Mouse (Mus musculus): ENCODE measurements at regions not wholly inside any gene's neighbourhood (a gene's known extent, or its start where the extent isn't known, plus 50 kb on each side); places are given as distances from the start of the nearest gene placed in this dataset.

- no peak for DNase-seq (ENCODE audit: low read depth)
Measured at GRCm38 (mm10) chr2:160421216-160421911, 54.5 kb upstream of the Mafb start.

GRCm38 (mm10) chr2:160424491-160424890 lies 57.6 kb upstream of the Mafb start:
- no peak for DNase-seq (ENCODE audit: low read depth)

- DNase-seq (ENCODE audit: low read depth), result no peak
Measured at GRCm38 (mm10) chr2:160427431-160427830, 60.6 kb upstream of the Mafb start.

- no peak for DNase-seq (ENCODE audit: low read depth)
Measured at GRCm38 (mm10) chr2:160433252-160433651, 66.4 kb upstream of the Mafb start.

DNA sequence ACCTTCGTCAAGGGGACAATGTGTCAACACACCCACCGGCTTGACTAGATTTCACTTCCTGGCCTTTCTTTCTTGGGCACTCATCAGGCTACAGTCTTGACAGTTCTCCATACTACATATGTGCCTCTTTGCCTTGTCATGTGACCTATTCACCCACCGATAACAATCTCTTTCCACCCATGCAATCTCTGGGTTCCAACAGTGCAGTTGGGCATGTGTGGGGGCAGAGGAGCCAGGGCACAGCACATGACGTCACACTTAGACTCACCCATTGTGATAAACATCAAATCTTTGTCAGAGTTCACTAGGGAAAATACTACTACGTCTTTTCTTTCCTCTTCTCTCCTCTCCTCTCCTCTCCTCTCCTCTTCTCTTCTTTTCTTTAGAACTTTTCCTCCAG lies 67.8 kb upstream of the Mafb start:
- DNase-seq (ENCODE audit: low read depth), result no peak

GRCm38 (mm10) chr2:160435622-160436021 lies 68.8 kb upstream of the Mafb start:
- no peak for DNase-seq (ENCODE audit: low read depth)

GRCm38 (mm10) chr2:160439028-160439427 lies 72.2 kb upstream of the Mafb start:
- no peak for DNase-seq (ENCODE audit: low read depth)

DNA sequence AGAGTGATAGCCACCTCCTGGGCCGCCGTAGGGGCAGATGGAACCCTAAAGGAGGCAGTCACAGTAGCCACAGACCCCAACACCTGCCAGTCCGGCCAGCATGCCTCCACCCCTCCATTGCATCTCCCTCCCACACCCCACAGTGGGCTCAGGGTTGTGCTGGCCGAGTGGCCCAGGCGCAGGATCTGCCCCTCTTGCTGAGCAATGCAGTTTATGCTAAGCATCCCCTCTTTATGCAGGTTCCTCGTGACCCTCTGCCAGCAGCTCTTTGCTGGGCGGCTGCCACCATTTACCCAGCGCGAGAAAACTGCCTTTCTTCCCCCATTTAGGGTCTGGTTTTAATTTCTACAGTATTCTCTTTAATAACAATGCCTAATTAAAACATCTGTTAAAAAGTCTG lies 73.4 kb upstream of the Mafb start:
- DNase-seq (ENCODE audit: low read depth), result no peak

DNA sequence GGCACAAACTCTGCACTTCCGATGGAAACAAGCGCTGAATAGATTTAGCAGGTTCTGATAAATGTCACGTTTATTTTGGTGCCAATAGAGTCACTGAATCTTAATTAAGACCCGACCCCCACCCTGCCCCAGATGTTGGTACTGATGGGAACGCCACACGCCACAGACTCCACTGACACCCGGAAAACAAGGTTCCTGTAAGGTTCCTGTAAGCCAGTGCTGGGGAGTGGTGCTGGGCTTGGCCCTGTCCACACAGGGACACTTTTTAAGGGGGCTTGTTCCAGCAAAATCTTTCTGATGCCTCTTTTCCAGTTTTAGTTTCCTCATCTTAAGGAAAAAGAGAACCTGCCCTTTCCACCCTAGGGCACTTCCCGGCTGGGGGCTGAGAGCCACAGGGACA lies 84.2 kb upstream of the Mafb start:
- DNase-seq (ENCODE audit: low read depth), result no peak

- DNase-seq (ENCODE audit: low read depth), result no peak
Measured at GRCm38 (mm10) chr2:160451481-160452238, 84.8 kb upstream of the Mafb start.

GRCm38 (mm10) chr2:160452239-160452530 lies 85.3 kb upstream of the Mafb start:
- DNase-seq (ENCODE audit: low read depth), result no peak

DNA sequence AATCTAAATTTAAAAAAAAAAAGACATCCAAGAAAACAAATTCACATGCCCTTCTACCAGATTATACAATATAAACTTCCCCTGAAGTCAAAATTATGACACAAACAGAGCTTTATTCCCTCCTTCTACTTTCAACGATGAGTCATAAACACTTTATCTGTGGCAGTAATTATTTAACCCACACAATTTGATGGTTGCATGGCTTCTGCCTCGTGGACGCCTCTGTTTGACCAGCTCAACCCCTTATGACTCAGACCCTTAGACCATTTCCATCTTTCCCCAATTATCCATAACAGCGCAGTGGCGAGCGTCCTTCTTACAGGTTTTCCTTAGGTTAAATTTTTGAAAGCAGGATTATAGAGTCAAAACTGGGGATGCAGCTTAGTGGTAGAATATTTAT lies 85.9 kb upstream of the Mafb start:
- no peak for DNase-seq (ENCODE audit: low read depth)

GRCm38 (mm10) chr2:160455617-160456016 lies 88.8 kb upstream of the Mafb start:
- DNase-seq (ENCODE audit: low read depth), result no peak

DNA sequence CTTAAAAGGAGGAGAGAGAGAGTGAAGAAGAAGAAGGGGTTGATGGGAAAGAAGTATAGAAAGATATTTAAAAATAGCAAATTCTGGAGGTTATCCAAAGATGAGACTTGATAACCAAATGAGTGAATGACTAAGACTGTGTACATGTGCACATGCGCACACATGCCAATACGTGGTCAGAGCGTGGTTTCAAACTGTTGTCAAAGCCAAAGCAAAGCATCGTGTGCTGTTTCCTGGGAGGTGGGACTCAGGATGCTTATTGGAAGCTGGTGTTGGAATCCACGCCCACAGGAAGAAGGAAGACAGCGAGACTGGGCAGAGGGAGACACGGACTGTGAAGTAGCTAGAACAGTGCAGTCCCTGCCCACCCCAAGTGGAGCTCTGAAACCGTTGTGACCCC lies 89.8 kb upstream of the Mafb start:
- DNase-seq (ENCODE audit: low read depth), result no peak

DNA sequence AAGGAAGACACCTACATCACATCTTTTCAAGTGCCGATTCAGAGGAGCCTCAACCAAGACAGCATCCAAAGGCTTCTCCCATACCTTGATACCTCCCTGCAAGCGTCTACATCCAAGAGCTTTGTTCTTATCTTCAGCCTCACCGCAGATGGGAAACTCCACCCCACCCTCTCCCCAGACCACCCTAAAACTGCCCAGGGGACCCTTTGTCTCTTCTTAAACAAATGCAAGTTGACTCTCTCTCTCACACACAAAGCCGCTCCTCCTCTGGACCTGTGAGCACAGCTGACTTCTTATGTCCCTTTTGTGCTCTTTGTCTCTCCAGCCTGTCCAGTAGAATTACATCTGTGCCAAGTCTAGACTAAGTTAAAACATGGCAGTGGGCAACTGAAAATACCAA lies 104.7 kb upstream of the Mafb start:
- no peak for DNase-seq (ENCODE audit: low read depth)

DNA sequence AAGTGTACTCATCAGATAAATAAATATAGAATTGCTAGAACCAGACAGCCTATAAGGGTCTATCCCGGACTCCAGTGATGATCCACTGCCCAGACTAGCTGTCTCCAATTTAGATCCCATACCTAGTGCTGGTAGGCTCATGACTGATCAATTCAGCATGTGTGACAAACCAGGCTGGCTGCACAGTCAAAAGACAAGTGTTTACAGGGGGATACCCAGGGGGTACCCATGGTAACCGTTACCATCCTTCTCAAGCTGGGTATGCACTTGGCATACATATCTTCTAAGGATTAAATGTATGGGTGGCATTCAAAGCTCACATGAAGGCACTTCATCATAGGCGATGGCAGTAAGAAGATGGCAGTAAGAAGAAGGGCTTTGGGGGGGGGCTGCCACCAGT lies 109.3 kb upstream of the Mafb start:
- no peak for DNase-seq (ENCODE audit: low read depth)

DNA sequence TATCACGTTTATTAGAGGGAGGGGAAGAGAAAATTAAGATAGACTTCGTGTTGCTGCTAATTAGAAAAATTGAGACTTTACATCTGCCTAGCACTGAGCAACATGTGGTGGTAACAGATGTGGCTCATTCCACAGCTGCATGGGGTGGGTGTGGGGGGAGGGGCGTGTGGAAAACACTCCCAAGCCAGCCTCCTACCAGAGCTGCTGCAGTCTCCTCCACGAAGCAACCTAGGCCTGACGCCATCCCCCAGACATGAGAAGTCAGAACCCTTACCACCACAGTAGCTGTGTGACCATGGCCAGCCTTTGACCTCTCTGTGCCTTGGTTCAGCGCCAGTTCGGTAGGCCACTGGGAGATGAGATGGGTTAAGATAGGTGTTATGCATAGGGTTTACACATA lies 112.4 kb upstream of the Mafb start:
- no peak for DNase-seq (ENCODE audit: low read depth)

GRCm38 (mm10) chr2:160485097-160485496 lies 118.2 kb upstream of the Mafb start:
- no peak for DNase-seq (ENCODE audit: low read depth)

DNA sequence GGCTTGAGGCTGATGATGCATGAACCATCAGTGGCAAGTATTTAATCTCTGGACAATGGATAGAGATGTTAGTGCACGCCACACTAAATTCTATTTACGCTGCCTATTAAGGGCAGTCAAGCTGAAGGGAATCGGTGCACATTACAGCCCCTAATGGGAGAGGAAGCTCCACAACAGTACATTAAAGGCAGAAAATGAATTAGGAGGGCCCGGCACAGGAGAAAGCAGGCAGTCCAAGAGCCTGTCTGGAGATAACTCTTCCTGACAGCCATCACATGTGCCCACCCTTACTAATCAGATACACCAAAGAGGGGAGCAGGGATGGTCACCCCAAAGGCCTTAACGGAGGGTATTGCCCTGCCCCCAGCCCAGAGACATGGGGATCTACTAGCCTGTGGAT lies 118.7 kb upstream of the Mafb start:
- DNase-seq (ENCODE audit: low read depth), result no peak

GRCm38 (mm10) chr2:160499726-160500125 lies 132.9 kb upstream of the Mafb start:
- DNase-seq (ENCODE audit: low read depth), result no peak

GRCm38 (mm10) chr2:160502901-160503300 lies 136.0 kb upstream of the Mafb start:
- DNase-seq (ENCODE audit: low read depth), result no peak

DNA sequence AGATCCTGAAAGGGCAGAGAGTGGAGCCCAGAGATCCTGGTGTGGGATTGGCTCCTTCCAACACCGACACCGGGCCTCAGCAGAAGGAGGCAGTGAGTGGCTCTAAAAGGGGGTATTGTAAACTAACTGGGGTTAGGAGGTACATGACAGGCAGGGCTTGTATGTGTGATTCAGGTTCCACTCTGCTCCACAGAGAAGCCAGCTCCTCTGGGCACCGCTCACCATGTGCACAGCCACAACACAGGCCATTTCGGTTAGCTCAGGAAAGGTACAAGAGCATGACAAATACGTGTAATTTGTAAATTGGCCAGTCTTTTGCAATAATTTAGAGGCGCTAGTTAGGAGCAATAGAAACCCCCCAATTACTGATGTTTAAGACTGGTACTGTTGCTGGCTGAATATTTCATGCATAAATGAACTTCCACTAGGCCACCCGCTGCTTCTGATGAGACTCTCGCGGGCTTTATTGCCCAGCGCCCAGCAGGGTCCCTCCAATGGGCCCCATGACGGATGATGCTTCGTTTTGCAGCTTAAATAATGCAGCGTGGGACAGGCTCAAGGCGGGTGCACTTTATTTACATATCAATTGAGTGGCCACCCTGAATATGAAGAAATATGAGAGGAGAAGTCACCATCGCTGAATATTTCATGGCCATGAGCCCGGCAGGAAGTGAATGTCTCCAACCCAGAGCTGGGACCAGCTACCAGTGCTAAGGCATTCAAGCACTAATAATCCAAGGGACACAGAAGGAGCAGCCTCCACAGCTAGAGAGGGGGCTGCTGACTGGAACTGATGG lies 136.9 kb upstream of the Mafb start:
- DNase-seq (ENCODE audit: low read depth), result no peak

DNA sequence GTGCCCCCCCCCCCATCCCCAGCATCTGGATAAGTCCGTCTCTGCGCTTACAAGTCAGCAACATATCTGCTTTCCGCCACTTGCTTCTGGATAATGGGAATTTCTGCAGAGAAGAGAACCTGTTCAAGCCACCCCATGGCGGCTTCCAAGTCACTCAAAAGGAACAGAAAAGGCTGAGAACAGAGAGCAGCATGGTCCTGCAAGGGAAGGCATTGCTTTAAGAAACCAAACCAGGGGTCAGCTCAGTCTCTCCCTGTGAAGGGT lies 137.5 kb upstream of the Mafb start:
- DNase-seq (ENCODE audit: low read depth), result no peak

GRCm38 (mm10) chr2:160507371-160507770 lies 138.3 kb upstream of the Top1 start:
- no peak for DNase-seq (ENCODE audit: low read depth)

All from c-Kit-positive CD71-positive TER-119-negative erythroid progenitor cells, embryonic 14.5 days (primary cell).